Mouse (Mus musculus) mouse embryonic stem cell (cell line): ENCODE data around the gene Psmd14.

Experiments
- in situ Hi-C, 2 experiments: fragments of 300-500 bp; cut with MboI; formaldehyde crosslinking; loops; 1 replicate in 1 of 2; 3 replicates in 1 of 2; pipeline ENCODE4 v1.14.3; 2019 to 2020; ENCODE audit warnings: low sequenced_read_pairs in 2 of 2, low pct_unique_long_range_greater_than_20kb in 1 of 2, mixed read lengths in 1 of 2; ENCODE audit not compliant: unreplicated experiment in 1 of 2

Gene Psmd14

GRCm38 (mm10) chr2:61807781-61808180 is 96.3 kb downstream of the Psmd14 start:
- in situ Hi-C loops: no loop called here

- in situ Hi-C loops: no loop called here
These were observed 97.3 kb downstream of the Psmd14 start for GRCm38 (mm10) chr2:61808776-61809175.

GRCm38 (mm10) chr2:61809381-61809780 is 97.9 kb downstream of the Psmd14 start:
- in situ Hi-C loops: no loop called here

- in situ Hi-C loops: no loop called here
These were observed 99.3 kb downstream of the Psmd14 start for GRCm38 (mm10) chr2:61810751-61811150.

- in situ Hi-C loops: no loop called here
These were observed 99.6 kb downstream of the Psmd14 start for GRCm38 (mm10) chr2:61811163-61811506.

GRCm38 (mm10) chr2:61811507-61812421 is 100.3 kb downstream of the Psmd14 start:
- in situ Hi-C loops: no loop called here

- in situ Hi-C loops: no loop called here
These were observed 101.0 kb downstream of the Psmd14 start for GRCm38 (mm10) chr2:61812536-61812935.

- in situ Hi-C loops: no loop called here
These were observed 101.6 kb downstream of the Psmd14 start for GRCm38 (mm10) chr2:61813106-61813505.

- in situ Hi-C loops: no loop called here
These were observed 102.0 kb downstream of the Psmd14 start for GRCm38 (mm10) chr2:61813521-61813920.

- in situ Hi-C loops: no loop called here
These were observed 103.3 kb downstream of the Psmd14 start for GRCm38 (mm10) chr2:61814548-61815473.

- in situ Hi-C loops: no loop called here
These were observed 104.3 kb downstream of the Psmd14 start for GRCm38 (mm10) chr2:61815583-61816313.

- in situ Hi-C loops: no loop called here
These were observed 106.7 kb downstream of the Psmd14 start for GRCm38 (mm10) chr2:61818197-61818596.

GRCm38 (mm10) chr2:61820203-61820602 is 108.7 kb downstream of the Psmd14 start:
- in situ Hi-C loops: no loop called here

GRCm38 (mm10) chr2:61823426-61824140 is 112.1 kb downstream of the Psmd14 start:
- in situ Hi-C loops: no loop called here

GRCm38 (mm10) chr2:61837243-61837806 is 125.8 kb downstream of the Psmd14 start:
- in situ Hi-C loops: no loop called here
